ENCODE assay signal across 10 mouse cellular contexts in genomic region chr2:12316361-12316760, GRCm38 (mm10). TPM values are rescaled to one million over a fixed set of nuclear protein-coding genes. Genes with fewer than 3 reads are reported as not detected.
DNase-seq lines count a peak whose midpoint lies in the region; ATAC-seq lines count a peak whose summit lies in the region.
"Had no signal": no experiment of that assay in that cellular context is flagged by ENCODE, and none has a peak within 500 bp of the region (broad histone marks: within the 10 kb centered on the region; RNA-seq: fewer than 3 reads in every experiment).

No protein-coding gene starts in this region.

- H3K4me2 ChIP-seq in limb, embryonic 13.5 days (replicated peaks) = 0 out of 2 replicates have a peak overlapping the region, but pooled peaks have one; percentile 16
- 0 out of 2 replicates have a peak overlapping the region, but pooled peaks have one; percentile 11 for H3K4me2 ChIP-seq in heart, embryonic 14.5 days (ENCODE audit: low read length)

- no peak overlapping the region for H3K4me3 ChIP-seq in limb, embryonic 13.5 days
- no peak overlapping the region for H3K4me3 ChIP-seq in limb, embryonic 10.5 days
- no peak overlapping the region for H3K4me3 ChIP-seq in heart, embryonic 14.5 days (ENCODE audit: control insufficient read depth in 1 of 2, insufficient read depth in 1 of 2, low read depth in 1 of 2, low read length in 2 of 2)

- 0 out of 2 replicates have a peak overlapping the region, but pooled peaks have one; percentile 9 for H3K9ac ChIP-seq in limb, embryonic 13.5 days
- H3K9ac ChIP-seq in heart, embryonic 14.5 days (ENCODE audit: low read length) = no peak overlapping the region
- H3K9ac ChIP-seq: liver, postnatal 0 days had no signal

- peak; percentile 51; the same call in 1 of the 2 replicates for ATAC-seq in limb, embryonic 13.5 days (ENCODE audit: low FRiP score, low read depth)
- ATAC-seq in heart, embryonic 14.5 days (ENCODE audit: insufficient number of reproducible peaks, insufficient read depth, low FRiP score, low read depth) = no peak
- ATAC-seq in frontal cortex, adult (ENCODE audit: low TSS enrichment) = no peak
- ATAC-seq: liver, postnatal 0 days had no signal

- 25% methylated on average over 7 of the region's 7 CpGs for WGBS in limb, embryonic 13.5 days
- 41% methylated on average over 7 of the region's 7 CpGs for WGBS in limb, embryonic 10.5 days
- WGBS in heart, embryonic 14.5 days = 36% methylated on average over 7 of the region's 7 CpGs

- H3K9me3 ChIP-seq in limb, embryonic 13.5 days = no peaks in the 10 kb centered on the region
- H3K9me3 ChIP-seq in limb, embryonic 10.5 days (replicated peaks) = no peaks in the 10 kb centered on the region
- H3K9me3 ChIP-seq in heart, embryonic 14.5 days (ENCODE audit: control insufficient read depth, low read length) = no peaks in the 10 kb centered on the region

- peaks cover 9% of the 10 kb centered on the region for H3K4me1 ChIP-seq in limb, embryonic 13.5 days
- peaks cover 8% of the 10 kb centered on the region; the same call in 1 of the 2 replicates for H3K4me1 ChIP-seq in limb, embryonic 10.5 days
- peaks cover 2 to 5% of the 10 kb centered on the region in 2 experiments; a peak in 3 of 4 replicates for H3K4me1 ChIP-seq in heart, embryonic 14.5 days (ENCODE audit: control insufficient read depth in 2 of 2, insufficient read depth in 2 of 2, low read length in 2 of 2)

- no peaks in the 10 kb centered on the region for H3K27me3 ChIP-seq in limb, embryonic 13.5 days
- no peaks in the 10 kb centered on the region for H3K27me3 ChIP-seq in limb, embryonic 10.5 days (ENCODE audit: low read depth, poor library complexity, severe bottlenecking)
- H3K27me3 ChIP-seq in heart, embryonic 14.5 days (ENCODE audit: control insufficient read depth, insufficient read depth, low read length) = no peaks in the 10 kb centered on the region

- no peaks in the 10 kb centered on the region for H3K36me3 ChIP-seq in limb, embryonic 13.5 days
- no peaks in the 10 kb centered on the region for H3K36me3 ChIP-seq in limb, embryonic 10.5 days
- H3K36me3 ChIP-seq in heart, embryonic 14.5 days (ENCODE audit: control insufficient read depth, insufficient read depth, low read length) = no peaks in the 10 kb centered on the region

- no peak for DNase-seq in limb, embryonic 10.5 days (ENCODE audit: low spot score)
- peak; percentile 9 for DNase-seq in adrenal gland, postnatal 25 days
- DNase-seq in lung, postnatal 25 days (ENCODE audit: low spot score) = peak; percentile 41
- no peak for DNase-seq in layer of hippocampus, adult 8-10 months (ENCODE audit: low spot score in 2 of 2)
- DNase-seq in kidney, adult 18-20 months = no peak
- DNase-seq: liver, postnatal 0 days; thymus, adult 2 months had no signal

- no peak overlapping the region for H3K27ac ChIP-seq in limb, embryonic 13.5 days
- H3K27ac ChIP-seq in limb, embryonic 10.5 days = no peak overlapping the region
- H3K27ac ChIP-seq in heart, embryonic 14.5 days (replicated peaks in 1 of 2; ENCODE audit: control insufficient read depth in 1 of 2, insufficient read depth in 1 of 2, low read depth in 2 of 2, low read length in 2 of 2) = no peak overlapping the region

RNA-seq across cellular contexts. Expression of gene Itga8, which starts 14.6 kb away (rescaled TPM):
- 16.4 and 17.7 TPM in 2 replicates for polyA plus RNA-seq in limb, embryonic 13.5 days (2015; fragmentation: Nextera tagmentation; extraction: Ambion mirVana)
- 8.0 and 9.7 TPM in 2 replicates for polyA plus RNA-seq in limb, embryonic 10.5 days (2016; fragmentation: Nextera tagmentation; extraction: Ambion mirVana)
- total RNA-seq in adrenal gland, postnatal 25 days (2021) = 13.0 and 20.0 TPM in 2 replicates
- 13.5 and 13.7 TPM in 2 replicates for polyA plus RNA-seq in heart, embryonic 14.5 days (2014; fragmentation: Nextera tagmentation; extraction: Ambion mirVana)
- 10 to 100 TPM; 18.9 to 32.0 (median 25.5) TPM for total RNA-seq in layer of hippocampus, adult 8-10 months (2022)

Comparison
In these comparisons a context has a peak if more than half of its experiments do, and no peak if none do; other contexts are left out.
1. DNase-seq: peak in adrenal gland, postnatal 25 days (single experiment) and lung, postnatal 25 days (single experiment); none in limb, embryonic 10.5 days (single experiment), layer of hippocampus, adult 8-10 months (0 of 2) and kidney, adult 18-20 months (single experiment).